Mouse (Mus musculus): ENCODE measurements around the gene Tubg1.

DNA sequence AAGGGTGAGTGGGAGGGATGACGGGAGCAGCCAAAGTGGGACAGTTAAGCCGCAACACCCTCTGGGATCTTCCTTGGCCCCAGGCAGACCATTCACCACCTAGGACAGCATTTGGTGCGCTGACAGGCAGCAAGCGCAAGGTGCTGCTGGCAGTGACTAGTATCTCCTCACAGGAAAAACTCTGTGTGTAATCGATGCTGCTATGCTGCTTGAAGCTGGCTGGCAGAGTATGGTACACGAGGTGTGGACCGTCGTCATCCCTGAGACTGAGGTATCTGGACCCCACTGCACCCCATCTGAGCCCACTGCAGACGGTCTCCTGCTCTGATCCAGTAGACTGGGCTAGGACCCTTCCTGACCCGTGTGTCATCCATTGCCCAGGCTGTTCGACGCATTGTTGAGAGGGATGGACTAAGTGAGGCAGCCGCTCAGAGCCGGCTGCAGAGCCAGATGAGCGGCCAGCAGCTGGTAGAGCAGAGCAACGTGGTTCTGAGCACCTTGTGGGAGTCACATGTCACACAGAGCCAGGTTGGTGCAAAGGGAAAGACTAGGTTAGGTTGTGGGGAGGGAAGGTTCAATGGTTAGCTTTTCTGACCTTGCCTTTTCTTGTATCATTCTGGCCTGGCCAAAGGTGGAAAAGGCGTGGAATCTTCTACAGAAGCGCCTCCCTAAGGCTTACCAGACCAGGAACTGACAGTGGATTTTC, 34.0 kb upstream of the Tubg1 start:
- TF ChIP-seq CTCF (IDR thresholded peaks at IDR 0.05; ENCODE audit: insufficient read depth, low read length) = no peak
- TF ChIP-seq POLR2A (IDR thresholded peaks at IDR 0.05; ENCODE audit: borderline replicate concordance, extremely low read depth, low read depth, low read length) = no peak
